Mouse (Mus musculus) midbrain, embryonic 11.5 days (tissue): ENCODE measurements around the gene Nav3. TPM values are rescaled to one million over a fixed set of nuclear protein-coding genes. Genes with fewer than 3 reads are reported as not detected.

ENCODE experiments used
- ATAC-seq: fragments of 200-750 bp; cut with Nextera tagmentation; 2 replicates; pipeline ENCODE4 v1.8.0; 2017; ENCODE audit warnings: moderate TSS enrichment, moderate library complexity; ENCODE audit not compliant: low FRiP score
- DNase-seq: peaks from one replicate; pipeline ENCODE4 v3.0.0; 2015; ENCODE audit warnings: low spot score; ENCODE audit errors: missing footprints
- H3K27ac ChIP-seq: fragments of 300-500 bp; sonication (generic); 2 replicates; pipeline ENCODE4 v1.5.1; 2014; ENCODE audit warnings: low read depth, low read length
- H3K27me3 ChIP-seq: fragments of 300-500 bp; sonication (generic); 2 replicates; pipeline ENCODE4 v1.6.1; 2014; ENCODE audit warnings: mild to moderate bottlenecking, low read length, moderate library complexity, mixed read lengths; ENCODE audit not compliant: control insufficient read depth, insufficient read depth
- H3K36me3 ChIP-seq: fragments of 300-500 bp; sonication (generic); 2 replicates; pipeline ENCODE4 v1.6.1; 2014; ENCODE audit warnings: mild to moderate bottlenecking, low read length, moderate library complexity, mixed read lengths; ENCODE audit not compliant: control insufficient read depth, insufficient read depth
- H3K4me1 ChIP-seq: fragments of 300-500 bp; sonication (generic); 2 replicates; pipeline ENCODE4 v1.6.1; 2014; ENCODE audit warnings: low read length; ENCODE audit not compliant: control insufficient read depth, insufficient read depth
- H3K4me2 ChIP-seq: fragments of 300-500 bp; sonication (generic); 2 replicates; pipeline ENCODE4 v1.6.1; 2014; ENCODE audit warnings: mild to moderate bottlenecking, moderate library complexity
- H3K4me3 ChIP-seq: fragments of 300-500 bp; sonication (generic); 2 replicates; pipeline ENCODE4 v1.5.1; 2014; ENCODE audit warnings: low read depth, low read length
- H3K9ac ChIP-seq: fragments of 300-500 bp; sonication (generic); 2 replicates; pipeline ENCODE4 v1.6.1; 2014; ENCODE audit warnings: low read length
- H3K9me3 ChIP-seq: fragments of 300-500 bp; sonication (generic); 2 replicates; pipeline ENCODE4 v1.6.1; 2016; ENCODE audit warnings: low read length; ENCODE audit not compliant: control insufficient read depth
- WGBS: fragments of 180-500 bp; shearing (Covaris S2); extraction: QIAGEN DNeasy Blood & Tissue Kit; methylation state at CpG from one replicate; pipeline ENCODE4 v1.1.7; 2014; 5-methylcytosine and 5-hydroxymethylcytosine counted together
- polyA plus RNA-seq: library from polyadenylated mRNA; unstranded; fragments of >200 nt; fragmentation: Nextera tagmentation; extraction: Ambion mirVana; gene quantifications from 2 replicates; pipeline ENCODE4 v1.2.1, GENCODE M21; 2014

Nav3 gene
- polyA plus RNA-seq, 1 experiment from 2014 or later, result 7.9 TPM

DNA sequence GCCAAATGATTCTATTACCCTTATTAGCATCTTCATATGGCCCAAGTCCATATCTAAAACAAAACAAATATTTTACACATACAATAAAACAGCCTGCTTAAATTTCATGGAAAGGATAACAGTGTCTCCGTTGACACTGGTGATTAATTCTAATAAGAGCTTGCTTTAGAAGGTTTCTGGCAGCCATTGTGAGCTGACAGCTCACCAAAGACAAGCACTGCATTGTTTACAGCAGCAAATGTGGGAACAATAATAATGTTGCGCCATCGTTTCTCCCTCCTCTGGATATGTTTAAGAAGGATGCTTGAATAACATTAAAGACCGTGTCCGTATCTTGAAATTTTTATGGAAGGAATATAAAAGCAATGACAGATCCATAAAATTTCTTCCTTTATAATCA lies 280.1 kb downstream of the Nav3 start:
- WGBS, result 89% methylated on average over 5 of the region's 5 CpGs
- peak; percentile 45 for DNase-seq
- H3K36me3 ChIP-seq, result no peaks in the 10 kb centered on the region
- H3K27me3 ChIP-seq, result no peaks in the 10 kb centered on the region
- H3K4me2 ChIP-seq, result no peak overlapping the region
- H3K9ac ChIP-seq, result no peak overlapping the region
- no peaks in the 10 kb centered on the region for H3K4me1 ChIP-seq
- ATAC-seq, result no peak
- H3K4me3 ChIP-seq, result no peak overlapping the region
- no peaks in the 10 kb centered on the region for H3K9me3 ChIP-seq
- no peak overlapping the region for H3K27ac ChIP-seq

DNA sequence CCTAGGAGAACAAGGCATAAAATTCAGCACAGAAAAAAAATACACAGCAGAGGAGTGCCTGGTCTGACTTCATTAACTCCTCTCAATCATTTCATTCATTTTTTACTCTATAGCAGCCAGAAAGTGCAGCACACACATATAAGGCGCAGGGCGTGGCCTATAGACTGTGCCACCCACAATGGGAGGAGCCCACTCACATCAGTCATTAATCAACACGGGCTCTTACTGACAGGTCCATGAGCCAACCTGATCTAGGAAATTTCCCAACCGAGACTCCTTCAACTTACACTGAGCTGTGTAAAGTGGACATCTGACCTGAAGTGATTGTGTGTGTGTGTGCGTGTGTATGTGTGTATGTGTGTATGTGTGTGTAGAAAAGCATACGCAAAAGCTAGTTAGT lies 286.6 kb downstream of the Nav3 start:
- Histone ChIP-seq H3K36me3 (no peaks in the 10 kb centered on the region), H3K27ac (no peak overlapping the region), H3K4me1 (no peaks in the 10 kb centered on the region), H3K4me2 (no peak overlapping the region), H3K9me3 (no peaks in the 10 kb centered on the region), H3K9ac (no peak overlapping the region), H3K4me3 (no peak overlapping the region), H3K27me3 (no peaks in the 10 kb centered on the region)
- 88% methylated on average over 6 of the region's 6 CpGs for WGBS
- DNase-seq, result peak; percentile 23
- ATAC-seq, result peak; percentile 50; the same call in 1 of the 2 replicates

DNA sequence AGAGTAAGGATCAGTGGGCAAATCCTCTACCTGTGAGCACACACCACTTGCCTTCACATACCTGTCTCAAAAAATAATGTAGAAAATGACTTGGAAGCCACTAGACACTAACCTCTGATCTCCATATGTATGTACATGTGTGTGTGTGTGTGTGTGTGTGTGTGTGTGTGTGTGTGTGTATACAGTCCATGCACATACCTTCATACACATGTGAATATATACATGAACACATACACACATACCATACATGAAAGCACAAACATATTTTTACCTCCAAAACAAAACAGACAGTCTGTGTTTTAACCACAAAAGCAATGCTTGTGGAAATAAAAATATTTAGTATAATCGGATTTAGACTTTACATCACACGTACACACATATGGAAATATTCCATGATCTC lies 287.1 kb downstream of the Nav3 start:
- 91% methylated on average over 2 of the region's 2 CpGs for WGBS
- ATAC-seq (no peak), DNase-seq (peak; percentile 77)
- no peaks in the 10 kb centered on the region for H3K36me3 ChIP-seq
- H3K27me3 ChIP-seq, result no peaks in the 10 kb centered on the region
- no peaks in the 10 kb centered on the region for H3K9me3 ChIP-seq
- no peak overlapping the region for H3K4me3 ChIP-seq
- no peak overlapping the region for H3K4me2 ChIP-seq
- H3K4me1 ChIP-seq, result no peaks in the 10 kb centered on the region
- no peak overlapping the region for H3K27ac ChIP-seq
- H3K9ac ChIP-seq, result no peak overlapping the region

DNA sequence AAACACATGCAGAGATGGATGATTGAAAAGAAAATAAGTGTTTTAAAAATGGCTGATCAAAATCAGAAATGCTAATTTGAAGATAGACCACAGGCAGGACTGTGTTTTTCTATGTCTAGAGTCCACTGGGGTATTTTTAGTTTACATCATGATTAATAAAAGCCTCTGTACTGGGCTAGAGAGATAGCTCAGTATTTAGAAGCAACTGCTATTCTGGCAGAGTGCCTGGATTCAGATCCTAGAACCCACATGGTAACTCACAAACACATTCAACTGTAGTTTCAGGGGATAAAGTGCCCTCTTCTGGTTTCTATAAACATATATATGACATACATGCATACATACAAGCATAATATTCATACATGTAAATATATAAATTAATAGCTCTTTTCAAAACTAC lies 293.4 kb downstream of the Nav3 start:
- Histone ChIP-seq H3K4me1 (no peaks in the 10 kb centered on the region), H3K4me3 (no peak overlapping the region), H3K9me3 (no peaks in the 10 kb centered on the region), H3K27ac (no peak overlapping the region), H3K36me3 (no peaks in the 10 kb centered on the region), H3K27me3 (no peaks in the 10 kb centered on the region), H3K4me2 (no peak overlapping the region), H3K9ac (no peak overlapping the region)
- peak; percentile 81 for DNase-seq
- no peak for ATAC-seq

DNA sequence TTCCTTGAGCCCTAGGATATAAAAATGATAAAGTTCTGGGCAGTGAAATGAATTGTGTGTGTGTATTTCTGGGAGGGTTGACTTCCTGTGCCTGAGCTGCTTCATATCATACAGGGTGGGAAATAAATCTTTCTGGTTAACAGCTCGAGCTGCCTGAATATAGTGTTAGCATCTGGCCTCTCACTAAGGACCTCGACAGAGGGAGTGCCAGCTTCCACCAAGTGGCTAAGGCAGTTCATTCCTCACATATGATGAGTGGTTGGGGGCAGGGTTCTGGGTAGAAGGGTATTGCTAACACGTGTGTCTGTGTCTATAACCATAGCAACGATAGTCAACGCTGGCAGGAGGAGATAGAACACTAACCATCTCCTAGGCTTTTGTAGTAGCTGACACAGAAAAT lies 295.1 kb downstream of the Nav3 start:
- H3K27me3 ChIP-seq, result no peaks in the 10 kb centered on the region
- H3K9ac ChIP-seq, result no peak overlapping the region
- H3K4me3 ChIP-seq, result no peak overlapping the region
- H3K9me3 ChIP-seq, result no peaks in the 10 kb centered on the region
- DNase-seq, result peak; percentile 23
- no peaks in the 10 kb centered on the region for H3K36me3 ChIP-seq
- ATAC-seq, result peak; percentile 27; the same call in 1 of the 2 replicates
- 79% methylated on average over 5 of the region's 5 CpGs for WGBS
- H3K27ac ChIP-seq, result no peak overlapping the region
- no peaks in the 10 kb centered on the region for H3K4me1 ChIP-seq
- no peak overlapping the region for H3K4me2 ChIP-seq

DNA sequence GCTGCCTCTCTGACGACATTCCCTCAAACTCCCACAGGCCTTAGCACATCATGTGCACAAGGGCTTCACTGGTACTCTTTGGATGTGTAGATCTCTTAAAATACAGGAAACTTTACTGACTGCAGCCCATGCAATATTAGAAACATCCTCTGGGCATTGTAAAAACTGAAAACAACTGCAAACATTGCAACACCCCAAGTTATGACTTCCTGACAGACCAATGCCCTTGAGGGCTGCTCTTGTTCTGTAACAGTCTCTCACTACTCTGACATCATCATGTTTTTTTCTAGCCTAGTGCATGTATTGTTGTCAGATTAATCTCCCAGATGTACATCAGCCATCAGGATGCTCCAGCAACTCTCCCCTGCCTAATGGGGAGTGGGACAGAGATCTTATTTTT lies 296.5 kb downstream of the Nav3 start:
- DNase-seq (peak; percentile 44), ATAC-seq (no peak)
- Histone ChIP-seq H3K9ac (no peak overlapping the region), H3K27me3 (no peaks in the 10 kb centered on the region), H3K27ac (no peak overlapping the region), H3K36me3 (no peaks in the 10 kb centered on the region), H3K4me1 (no peaks in the 10 kb centered on the region), H3K9me3 (no peaks in the 10 kb centered on the region), H3K4me2 (no peak overlapping the region), H3K4me3 (no peak overlapping the region)
- WGBS, result 59% methylated on average over 1 of the region's 1 CpGs

DNA sequence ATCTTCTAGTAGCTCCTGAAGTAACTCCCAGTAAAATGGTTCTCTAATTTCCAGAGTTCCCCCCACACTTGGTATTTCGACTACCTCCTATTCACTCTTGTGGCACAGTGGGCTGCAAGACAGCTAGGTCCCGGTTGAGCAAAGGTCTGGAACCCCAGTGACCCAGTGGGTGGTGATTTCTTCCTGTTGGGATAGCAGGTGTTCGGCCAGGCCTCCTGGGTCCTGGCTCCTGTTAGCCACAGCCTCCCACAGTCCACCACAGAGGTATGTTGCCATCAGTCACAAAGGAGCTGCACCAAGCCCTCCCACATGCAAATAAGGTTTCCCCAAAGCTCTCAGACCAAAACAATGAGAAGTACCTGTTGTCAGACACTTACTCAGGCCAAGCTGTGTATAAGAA lies 297.9 kb downstream of the Nav3 start:
- no peak overlapping the region for H3K27ac ChIP-seq
- H3K36me3 ChIP-seq, result no peaks in the 10 kb centered on the region
- no peaks in the 10 kb centered on the region for H3K9me3 ChIP-seq
- H3K27me3 ChIP-seq, result no peaks in the 10 kb centered on the region
- DNase-seq, result peak; percentile 26
- no peaks in the 10 kb centered on the region for H3K4me1 ChIP-seq
- no peak overlapping the region for H3K9ac ChIP-seq
- 51% methylated on average over 3 of the region's 3 CpGs for WGBS
- H3K4me2 ChIP-seq, result no peak overlapping the region
- no peak for ATAC-seq
- no peak overlapping the region for H3K4me3 ChIP-seq

DNA sequence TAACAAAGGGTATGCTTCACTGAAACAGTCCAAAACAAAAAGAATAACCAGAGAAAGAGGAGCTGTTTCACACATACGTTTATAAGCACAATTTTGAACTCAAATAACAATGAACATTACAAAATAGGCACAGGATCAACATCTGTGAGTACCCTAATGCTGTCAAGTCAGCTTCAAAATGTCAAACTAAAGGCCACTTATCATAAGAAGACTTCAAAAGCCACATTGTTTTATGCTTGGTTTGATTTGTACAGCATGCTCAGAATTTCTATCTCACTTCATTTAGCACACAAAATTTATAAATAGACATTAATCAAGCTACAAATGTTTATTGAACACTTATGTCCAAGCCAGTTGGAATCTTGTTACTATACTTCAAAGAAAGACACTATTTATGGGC lies 299.6 kb downstream of the Nav3 start:
- DNase-seq (no peak), ATAC-seq (no peak)
- Histone ChIP-seq H3K4me2 (no peak overlapping the region), H3K36me3 (no peaks in the 10 kb centered on the region), H3K27ac (no peak overlapping the region), H3K9me3 (no peaks in the 10 kb centered on the region), H3K4me3 (no peak overlapping the region), H3K27me3 (no peaks in the 10 kb centered on the region), H3K9ac (no peak overlapping the region), H3K4me1 (no peaks in the 10 kb centered on the region)
- WGBS, result 66% methylated on average over 1 of the region's 1 CpGs

DNA sequence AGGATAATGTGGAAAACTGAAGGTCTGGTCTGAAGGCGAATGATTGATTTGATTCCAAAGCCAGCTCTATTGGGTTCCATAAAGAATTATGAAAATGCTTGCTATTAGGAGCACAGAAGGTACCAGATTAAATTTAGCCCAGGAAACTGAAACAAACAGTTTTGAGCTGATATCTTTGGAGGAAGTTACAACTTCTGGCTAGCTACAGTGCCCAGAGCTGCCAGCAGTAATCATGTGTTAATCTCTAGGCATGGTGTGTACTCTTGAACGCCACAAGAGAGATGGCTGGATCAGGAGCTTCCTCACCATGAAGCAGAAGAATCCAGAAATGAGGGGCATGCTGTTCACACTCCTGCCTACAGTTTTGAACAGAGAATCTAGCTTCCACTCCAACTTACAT lies 300.5 kb downstream of the Nav3 start:
- Histone ChIP-seq H3K36me3 (no peaks in the 10 kb centered on the region), H3K9ac (no peak overlapping the region), H3K4me2 (no peak overlapping the region), H3K9me3 (no peaks in the 10 kb centered on the region), H3K27me3 (no peaks in the 10 kb centered on the region), H3K4me3 (no peak overlapping the region), H3K4me1 (no peaks in the 10 kb centered on the region), H3K27ac (no peak overlapping the region)
- 88% methylated on average over 2 of the region's 2 CpGs for WGBS
- DNase-seq (peak; percentile 62), ATAC-seq (no peak)

DNA sequence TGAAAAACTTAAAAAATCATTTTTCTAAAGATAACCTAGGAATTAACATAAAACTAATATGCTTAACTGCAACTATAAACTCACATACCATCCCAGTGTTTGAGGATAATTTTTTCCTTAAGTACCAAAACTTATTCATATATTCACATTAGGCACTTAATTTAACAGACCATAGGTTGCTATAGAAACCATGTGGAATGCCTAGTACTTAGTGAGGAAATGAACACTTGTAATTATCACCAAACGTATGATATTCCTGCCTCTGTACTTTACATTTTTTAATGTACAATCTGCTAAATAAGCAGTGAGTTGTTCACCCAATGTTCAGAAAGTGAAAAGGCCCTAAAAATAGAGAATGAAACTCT lies 301.1 kb downstream of the Nav3 start:
- Histone ChIP-seq H3K27me3 (no peaks in the 10 kb centered on the region), H3K4me2 (no peak overlapping the region), H3K9ac (no peak overlapping the region), H3K27ac (no peak overlapping the region), H3K36me3 (no peaks in the 10 kb centered on the region), H3K4me3 (no peak overlapping the region), H3K4me1 (no peaks in the 10 kb centered on the region), H3K9me3 (no peaks in the 10 kb centered on the region)
- WGBS, result 74% methylated on average over 1 of the region's 1 CpGs
- DNase-seq, result peak; percentile 73
- peak; percentile 30; the same call in 1 of the 2 replicates for ATAC-seq
